Mouse (Mus musculus) adrenal gland, postnatal 36 days (tissue): Measurements from ENCODE around the gene Laptm4a. TPM values are rescaled to one million over a fixed set of nuclear protein-coding genes. Genes with fewer than 3 reads are reported as not detected.

Experiments
- DNase-seq, 2 experiments: peaks; one replicate each; pipeline ENCODE4 v3.0.0; 2021; ENCODE audit warnings: mixed read lengths in 1 of 2
- long read RNA-seq, 2 experiments: library from polyadenylated mRNA; stranded (forward); transcript quantifications; one replicate each; pipeline ENCODE4 v2.0.0; 2021; ENCODE audit warnings: borderline sequencing depth in 2 of 2
- total RNA-seq, 2 experiments: library from RNA; stranded (reverse); gene quantifications; 2 replicates each; pipeline ENCODE4 v1.2.3; 2021

The Laptm4a gene
- total RNA-seq = 100 to 1,000 TPM; 580 to 600 TPM
- long read RNA-seq, experiment 1, transcript Laptm4a-201 (7 exons, 1,773 nt) = major isoform, 560 of 679 reads
- long read RNA-seq, experiment 1, partial matches to known transcripts = 6 of 679 reads
- long read RNA-seq, experiment 1, other reads (novel, unspliced or antisense) = 113 of 679 reads
- long read RNA-seq, experiment 2, transcript Laptm4a-201 (7 exons, 1,773 nt) = major isoform, 168 of 199 reads
- long read RNA-seq, experiment 2, partial matches to known transcripts = 4 of 199 reads
- long read RNA-seq, experiment 2, other reads (novel, unspliced or antisense) = 27 of 199 reads

- DNase-seq = peak; percentile 98 to 99
Observed at GRCm38 (mm10) chr12:8921394-8922368, at the start of gene Laptm4a. Gene Laptm4a, plus strand, starts transcription at chr12:8921664.

GRCm38 (mm10) chr12:8875583-8875982, 45.9 kb upstream of the Laptm4a start:
- peak; percentile 34 to 44 for DNase-seq

GRCm38 (mm10) chr12:8876865-8877264, 44.6 kb upstream of the Laptm4a start:
- DNase-seq = peak; percentile 70 to 74

- no peak for DNase-seq
Observed at GRCm38 (mm10) chr12:8877413-8877812, 44.1 kb upstream of the Laptm4a start.

GRCm38 (mm10) chr12:8878752-8879151, 42.7 kb upstream of the Laptm4a start:
- no peak for DNase-seq

GRCm38 (mm10) chr12:8879389-8879788, 42.1 kb upstream of the Laptm4a start:
- no peak for DNase-seq

- DNase-seq = peak; percentile 59 to 65
Observed at GRCm38 (mm10) chr12:8881736-8882135, 39.7 kb upstream of the Laptm4a start.

- no peak for DNase-seq
Observed at GRCm38 (mm10) chr12:8882376-8882775, 39.1 kb upstream of the Laptm4a start.

- DNase-seq = no peak
Observed at GRCm38 (mm10) chr12:8884426-8885145, 36.9 kb upstream of the Laptm4a start.

- no peak for DNase-seq
Observed at GRCm38 (mm10) chr12:8885146-8885543, 36.3 kb upstream of the Laptm4a start.

GRCm38 (mm10) chr12:8885950-8886349, 35.5 kb upstream of the Laptm4a start:
- no peak for DNase-seq

GRCm38 (mm10) chr12:8888445-8888844, 33.0 kb upstream of the Laptm4a start:
- DNase-seq = no peak

GRCm38 (mm10) chr12:8889117-8889665, 32.3 kb upstream of the Laptm4a start:
- DNase-seq = peak; percentile 77 to 81

- no peak for DNase-seq
Observed at GRCm38 (mm10) chr12:8892876-8893532, 28.5 kb upstream of the Laptm4a start.

- DNase-seq = no peak
Observed at GRCm38 (mm10) chr12:8897140-8897539, 24.3 kb upstream of the Laptm4a start.

GRCm38 (mm10) chr12:8898879-8899785, 22.3 kb upstream of the Laptm4a start:
- no peak for DNase-seq

GRCm38 (mm10) chr12:8900107-8900698, 21.3 kb upstream of the Laptm4a start:
- DNase-seq = no peak

- peak in 1 of 2 experiments; percentile 33 for DNase-seq
Observed at GRCm38 (mm10) chr12:8900919-8901663, 20.4 kb upstream of the Laptm4a start.

GRCm38 (mm10) chr12:8901934-8902333, 19.5 kb upstream of the Laptm4a start:
- DNase-seq = no peak
